Mouse (Mus musculus) liver, embryonic 14.5 days (tissue): ENCODE measurements at regions not wholly inside any gene's neighbourhood (a gene's known extent, or its start where the extent isn't known, plus 50 kb on each side); places are given as distances from the start of the nearest gene placed in this dataset.

Experiments
- ATAC-seq: fragments of 200-750 bp; cut with Nextera tagmentation; 2 replicates; pipeline ENCODE4 v1.8.0; 2017; ENCODE audit warnings: moderate number of reproducible peaks, mild to moderate bottlenecking, moderate library complexity; ENCODE audit not compliant: insufficient read depth
- DNase-seq, 3 experiments: peaks; one replicate each; pipeline ENCODE4 v3.0.0-alpha.2; 2012 to 2013; ENCODE audit warnings: low read depth in 3 of 3, low spot score in 3 of 3
- H3K27ac ChIP-seq: fragments of 300-500 bp; sonication (generic); 2 replicates; pipeline ENCODE4 v1.5.1; 2014; ENCODE audit warnings: moderate library complexity, mild to moderate bottlenecking, control low read depth, inconsistent platforms
- H3K27me3 ChIP-seq: fragments of 300-500 bp; sonication (generic); 2 replicates; pipeline ENCODE4 v1.6.1; 2014; ENCODE audit warnings: mild to moderate bottlenecking, low read length, moderate library complexity; ENCODE audit not compliant: control insufficient read depth, insufficient read depth
- H3K36me3 ChIP-seq: fragments of 300-500 bp; sonication (generic); replicated peaks from 2 replicates; pipeline ENCODE4 v1.6.1; 2014; ENCODE audit warnings: low read depth; ENCODE audit not compliant: control insufficient read depth, insufficient read depth
- H3K4me1 ChIP-seq, 2 experiments: fragments of 200-500 bp in 1 of 2; fragments of 300-500 bp in 1 of 2; sonication (generic) in 1 of 2; replicated peaks; 2 replicates each; pipeline ENCODE4 v1.6.1; 2012 to 2014; ENCODE audit warnings: antibody characterized with exemption in 1 of 2, inconsistent platforms in 1 of 2, low read length in 1 of 2; ENCODE audit not compliant: control insufficient read depth in 2 of 2, insufficient read depth in 2 of 2
- H3K4me2 ChIP-seq: fragments of 300-500 bp; sonication (generic); 2 replicates; pipeline ENCODE4 v1.6.1; 2014; ENCODE audit warnings: low read depth, mild to moderate bottlenecking, control low read depth, moderate library complexity
- H3K4me3 ChIP-seq, 2 experiments: fragments of 200-500 bp in 1 of 2; fragments of 300-500 bp in 1 of 2; sonication (generic) in 1 of 2; 2 replicates each; pipeline ENCODE4 v1.5.1; 2012 to 2014; ENCODE audit warnings: low read depth in 2 of 2, low read length in 2 of 2, mild to moderate bottlenecking in 2 of 2, control low read depth in 1 of 2, inconsistent platforms in 1 of 2, moderate library complexity in 1 of 2; ENCODE audit not compliant: insufficient read depth in 1 of 2
- H3K9ac ChIP-seq: fragments of 300-500 bp; sonication (generic); replicated peaks from 2 replicates; pipeline ENCODE4 v1.6.1; 2014; ENCODE audit warnings: mild to moderate bottlenecking, control low read depth, moderate library complexity
- H3K9me3 ChIP-seq: fragments of 300-500 bp; sonication (generic); 2 replicates; pipeline ENCODE4 v1.6.1; 2016; ENCODE audit warnings: low read length, mixed read lengths; ENCODE audit not compliant: control insufficient read depth
- CTCF ChIP-seq: IDR thresholded peaks from 2 replicates; pipeline ENCODE4 v1.5.1; 2016; ENCODE audit warnings: antibody characterized with exemption, low read depth, control low read depth
- EP300 ChIP-seq: IDR thresholded peaks from 2 replicates; pipeline ENCODE4 v1.6.1; 2016; ENCODE audit warnings: antibody characterized with exemption, low read depth
- WGBS: fragments of 180-500 bp; shearing (Covaris S2); extraction: QIAGEN DNeasy Blood & Tissue Kit; methylation state at CpG from one replicate; pipeline ENCODE4 v1.1.7; 2014; ENCODE audit not compliant: insufficient replicate concordance; 5-methylcytosine and 5-hydroxymethylcytosine counted together

GRCm38 (mm10) chr13:69410359-69410758 is 123.2 kb upstream of the Nsun2 start:
- DNase-seq (no peak), ATAC-seq (no peak)
- H3K9ac ChIP-seq, result no peak overlapping the region
- no peak overlapping the region for H3K4me3 ChIP-seq
- TF ChIP-seq EP300 (no peak), CTCF (no peak)
- H3K4me1 ChIP-seq, result no peaks in the 10 kb centered on the region
- no peaks in the 10 kb centered on the region for H3K36me3 ChIP-seq
- H3K4me2 ChIP-seq, result no peak overlapping the region
- no peaks in the 10 kb centered on the region for H3K9me3 ChIP-seq
- H3K27me3 ChIP-seq, result no peaks in the 10 kb centered on the region
- no peak overlapping the region for H3K27ac ChIP-seq
- 49% methylated on average over 1 of the region's 1 CpGs for WGBS

GRCm38 (mm10) chr13:69414813-69415212 is 118.7 kb upstream of the Nsun2 start:
- no peaks in the 10 kb centered on the region for H3K27me3 ChIP-seq
- no peaks in the 10 kb centered on the region for H3K4me1 ChIP-seq
- ATAC-seq, result no peak
- WGBS, result 63% methylated on average over 7 of the region's 7 CpGs
- H3K4me2 ChIP-seq, result no peak overlapping the region
- no peak for TF ChIP-seq CTCF
- no peak for TF ChIP-seq EP300
- no peaks in the 10 kb centered on the region for H3K9me3 ChIP-seq
- H3K9ac ChIP-seq, result no peak overlapping the region
- no peak for DNase-seq
- H3K36me3 ChIP-seq, result no peaks in the 10 kb centered on the region
- H3K4me3 ChIP-seq, result no peak overlapping the region
- H3K27ac ChIP-seq, result no peak overlapping the region

GRCm38 (mm10) chr13:69416726-69417125 is 116.8 kb upstream of the Nsun2 start:
- no peak overlapping the region for H3K4me3 ChIP-seq
- H3K4me2 ChIP-seq, result no peak overlapping the region
- WGBS, result 46% methylated on average over 2 of the region's 2 CpGs
- TF ChIP-seq EP300, result no peak
- no peak for TF ChIP-seq CTCF
- no peak overlapping the region for H3K27ac ChIP-seq
- DNase-seq (no peak), ATAC-seq (no peak)
- H3K9ac ChIP-seq, result no peak overlapping the region
- no peaks in the 10 kb centered on the region for H3K27me3 ChIP-seq
- no peaks in the 10 kb centered on the region for H3K9me3 ChIP-seq
- no peaks in the 10 kb centered on the region for H3K4me1 ChIP-seq
- H3K36me3 ChIP-seq, result no peaks in the 10 kb centered on the region

- TF ChIP-seq EP300 (no peak), CTCF (no peak)
- H3K4me3 ChIP-seq, result no peak overlapping the region
- no peak overlapping the region for H3K27ac ChIP-seq
- H3K4me1 ChIP-seq, result no peaks in the 10 kb centered on the region
- H3K4me2 ChIP-seq, result no peak overlapping the region
- WGBS, result 65% methylated on average over 14 of the region's 14 CpGs
- no peak overlapping the region for H3K9ac ChIP-seq
- H3K27me3 ChIP-seq, result no peaks in the 10 kb centered on the region
- DNase-seq (no peak), ATAC-seq (no peak)
- no peaks in the 10 kb centered on the region for H3K9me3 ChIP-seq
- no peaks in the 10 kb centered on the region for H3K36me3 ChIP-seq
Observed at GRCm38 (mm10) chr13:69417855-69418478, 115.6 kb upstream of the Nsun2 start.

GRCm38 (mm10) chr13:69420166-69420565 is 113.4 kb upstream of the Nsun2 start:
- Histone ChIP-seq H3K9me3 (no peaks in the 10 kb centered on the region), H3K36me3 (no peaks in the 10 kb centered on the region), H3K27ac (no peak overlapping the region), H3K27me3 (no peaks in the 10 kb centered on the region), H3K4me3 (no peak overlapping the region), H3K4me2 (no peak overlapping the region), H3K9ac (no peak overlapping the region), H3K4me1 (no peaks in the 10 kb centered on the region)
- ATAC-seq (no peak), DNase-seq (no peak)
- TF ChIP-seq EP300 (no peak), CTCF (no peak)
- WGBS, result 68% methylated on average over 8 of the region's 8 CpGs
